In genomic region chr11:54574741-54575140, GRCm38 (mm10) we compare ENCODE assay signal across 35 mouse cellular contexts.
"Had no signal": no experiment of that assay in that cellular context is flagged by ENCODE, and none has a peak within 500 bp of the region (broad histone marks: within the 10 kb centered on the region; RNA-seq: fewer than 3 reads in every experiment).

No protein-coding gene starts in this region.

- H3K27me3 ChIP-seq: heart, embryonic 12.5 days; heart, embryonic 13.5 days; heart, embryonic 15.5 days; hindbrain, embryonic 12.5 days; hindbrain, embryonic 13.5 days; hindbrain, embryonic 15.5 days; intestine, embryonic 15.5 days; kidney, embryonic 15.5 days had no signal

- H3K4me2 ChIP-seq: heart, embryonic 11.5 days; heart, embryonic 12.5 days; heart, embryonic 13.5 days; heart, embryonic 15.5 days; hindbrain, embryonic 12.5 days; hindbrain, embryonic 13.5 days; hindbrain, embryonic 14.5 days; hindbrain, embryonic 15.5 days; intestine, embryonic 15.5 days; kidney, embryonic 15.5 days had no signal

- H3K9ac ChIP-seq: heart, embryonic 12.5 days; heart, embryonic 13.5 days; heart, embryonic 15.5 days; hindbrain, embryonic 12.5 days; hindbrain, embryonic 13.5 days; hindbrain, embryonic 14.5 days; hindbrain, embryonic 15.5 days; intestine, embryonic 15.5 days; kidney, embryonic 15.5 days had no signal

- H3K9me3 ChIP-seq: heart, embryonic 10.5 days; heart, embryonic 12.5 days; heart, embryonic 13.5 days; heart, embryonic 15.5 days; hindbrain, embryonic 10.5 days; hindbrain, embryonic 12.5 days; hindbrain, embryonic 13.5 days; hindbrain, embryonic 15.5 days; intestine, embryonic 15.5 days; kidney, embryonic 15.5 days had no signal

- H3K36me3 ChIP-seq: heart, embryonic 10.5 days; heart, embryonic 12.5 days; heart, embryonic 15.5 days; hindbrain, embryonic 12.5 days; hindbrain, embryonic 13.5 days; hindbrain, embryonic 15.5 days; intestine, embryonic 15.5 days had no signal

- H3K4me3 ChIP-seq: heart, embryonic 10.5 days; heart, embryonic 12.5 days; heart, embryonic 13.5 days; heart, embryonic 15.5 days; hindbrain, embryonic 10.5 days; hindbrain, embryonic 12.5 days; hindbrain, embryonic 13.5 days; hindbrain, embryonic 15.5 days; intestine, embryonic 15.5 days; kidney, embryonic 15.5 days; layer of hippocampus, adult 2 months had no signal

- ATAC-seq: hindbrain, embryonic 16.5 days; hindbrain, postnatal 0 days; inflammation-experienced regulatory T-cells, adult 6 months; intestine, embryonic 15.5 days; intestine, embryonic 16.5 days; intestine, postnatal 0 days had no signal

- DNase-seq: heart, postnatal 10 days; heart, postnatal 14 days; heart, postnatal 36 days; heart, postnatal 4 days; kidney, adult 11 months; kidney, adult 18-20 months; kidney, adult 2 months; kidney, adult 8-10 months; kidney, adult 9 months; kidney, postnatal 10 days; kidney, postnatal 14 days; kidney, postnatal 25 days; kidney, postnatal 36 days; kidney, postnatal 4 days; layer of hippocampus, adult 9-11 months; layer of hippocampus, postnatal 36 days had no signal

- H3K27ac ChIP-seq: heart, embryonic 10.5 days; heart, embryonic 13.5 days; heart, embryonic 15.5 days; hindbrain, embryonic 10.5 days; hindbrain, embryonic 12.5 days; hindbrain, embryonic 13.5 days; hindbrain, embryonic 14.5 days; hindbrain, embryonic 15.5 days; hindbrain, postnatal 0 days; intestine, embryonic 15.5 days; kidney, embryonic 15.5 days; kidney, postnatal 0 days; layer of hippocampus, adult 2 months had no signal

- H3K4me1 ChIP-seq: heart, embryonic 10.5 days; heart, embryonic 12.5 days; heart, embryonic 13.5 days; heart, embryonic 15.5 days; hindbrain, embryonic 10.5 days; hindbrain, embryonic 12.5 days; hindbrain, embryonic 13.5 days; hindbrain, embryonic 15.5 days; intestine, embryonic 15.5 days; kidney, embryonic 15.5 days had no signal
